Mouse (Mus musculus) embryonic facial prominence, embryonic 14.5 days (tissue): ENCODE measurements around the gene Ctsa. TPM values are rescaled to one million over a fixed set of nuclear protein-coding genes. Genes with fewer than 3 reads are reported as not detected.

Experiments used
- ATAC-seq: fragments of 200-750 bp; cut with Nextera tagmentation; 2 replicates; pipeline ENCODE4 v1.8.0; 2017; ENCODE audit warnings: low read depth, moderate number of reproducible peaks, moderate TSS enrichment
- DNase-seq: peaks from one replicate; pipeline ENCODE4 v3.0.0-alpha.2; 2015; ENCODE audit warnings: low spot score
- H3K27ac ChIP-seq: fragments of 300-500 bp; sonication (generic); replicated peaks from 2 replicates; pipeline ENCODE4 v1.5.1; 2014; ENCODE audit warnings: low read depth, mild to moderate bottlenecking, low read length, moderate library complexity
- H3K27me3 ChIP-seq: fragments of 300-500 bp; sonication (generic); replicated peaks from 2 replicates; pipeline ENCODE4 v1.6.1; 2014; ENCODE audit warnings: low read length; ENCODE audit not compliant: control insufficient read depth, insufficient read depth
- H3K36me3 ChIP-seq: fragments of 300-500 bp; sonication (generic); 2 replicates; pipeline ENCODE4 v1.6.1; 2014; ENCODE audit warnings: low read length, mixed read lengths; ENCODE audit not compliant: control insufficient read depth, insufficient read depth
- H3K4me1 ChIP-seq: fragments of 300-500 bp; sonication (generic); 2 replicates; pipeline ENCODE4 v1.6.1; 2014; ENCODE audit warnings: antibody characterized with exemption, low read length; ENCODE audit not compliant: control insufficient read depth, insufficient read depth
- H3K4me2 ChIP-seq: fragments of 300-500 bp; sonication (generic); 2 replicates; pipeline ENCODE4 v1.6.1; 2014; ENCODE audit warnings: low read depth, mild to moderate bottlenecking, low read length, moderate library complexity, mixed read lengths
- H3K4me3 ChIP-seq: fragments of 300-500 bp; sonication (generic); 2 replicates; pipeline ENCODE4 v1.5.1; 2014; ENCODE audit warnings: low read depth, mild to moderate bottlenecking, low read length
- H3K9ac ChIP-seq: fragments of 300-500 bp; sonication (generic); 2 replicates; pipeline ENCODE4 v1.6.1; 2014; ENCODE audit warnings: low read depth, mild to moderate bottlenecking, low read length, moderate library complexity, mixed read lengths
- H3K9me3 ChIP-seq: fragments of 300-500 bp; sonication (generic); 2 replicates; pipeline ENCODE4 v1.6.1; 2016; ENCODE audit warnings: low read length; ENCODE audit not compliant: control insufficient read depth
- WGBS: fragments of 180-500 bp; shearing (Covaris S2); extraction: QIAGEN DNeasy Blood & Tissue Kit; methylation state at CpG from one replicate; pipeline ENCODE4 v1.1.7; 2014; 5-methylcytosine and 5-hydroxymethylcytosine counted together
- polyA plus RNA-seq: library from polyadenylated mRNA; unstranded; fragments of >200 nt; fragmentation: Nextera tagmentation; extraction: Ambion mirVana; gene quantifications from 2 replicates; pipeline ENCODE4 v1.2.1, GENCODE M21; 2014

Ctsa gene
- polyA plus RNA-seq, 1 experiment from 2014 or later, result 140 TPM

DNA sequence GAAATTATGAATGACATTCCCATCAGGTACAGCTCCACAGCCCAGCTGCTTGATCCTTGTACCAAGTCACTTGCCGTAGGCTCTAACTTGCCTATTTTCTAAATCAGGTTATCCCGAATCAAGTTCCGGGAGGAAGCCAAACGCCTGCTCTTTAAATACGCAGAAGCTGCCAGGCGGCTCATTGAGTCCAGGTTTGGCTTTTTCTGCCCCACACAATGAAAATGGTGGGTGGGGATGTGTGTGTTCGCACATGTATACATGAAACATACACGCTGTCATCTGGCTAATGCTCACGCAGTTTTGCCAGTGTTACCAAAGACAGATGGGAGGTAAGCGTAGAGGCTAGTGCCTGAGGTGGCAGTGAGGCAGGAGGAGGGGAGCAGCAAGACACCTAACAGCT, 53.9 kb downstream of the Ctsa start:
- no peak overlapping the region for H3K4me3 ChIP-seq
- ATAC-seq (no peak), DNase-seq (no peak)
- no peaks in the 10 kb centered on the region for H3K27me3 ChIP-seq
- WGBS, result 89% methylated on average over 10 of the region's 10 CpGs
- no peak overlapping the region for H3K9ac ChIP-seq
- no peaks in the 10 kb centered on the region for H3K9me3 ChIP-seq
- peaks cover 87% of the 10 kb centered on the region for H3K36me3 ChIP-seq
- H3K4me1 ChIP-seq, result no peaks in the 10 kb centered on the region
- no peak overlapping the region for H3K27ac ChIP-seq
- H3K4me2 ChIP-seq, result no peak overlapping the region

DNA sequence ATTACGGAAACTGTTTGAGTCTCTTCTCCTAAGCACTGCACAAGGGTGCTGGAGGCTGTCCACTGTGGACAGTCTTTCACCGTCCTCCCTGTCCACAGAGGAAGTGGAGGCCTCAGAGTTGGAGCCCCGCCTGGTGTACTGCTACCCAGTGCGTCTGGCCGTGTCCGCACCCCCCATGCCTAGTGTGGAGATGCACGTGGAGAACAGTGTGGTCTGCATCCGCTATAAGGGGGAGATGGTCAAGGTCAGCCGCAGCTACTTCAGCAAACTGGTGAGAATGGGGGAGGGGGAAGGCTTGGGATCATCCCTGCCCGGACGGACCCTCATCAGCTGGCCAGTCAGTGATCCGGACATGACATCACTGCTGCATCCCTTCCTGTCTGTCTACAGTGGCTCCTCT, 56.3 kb downstream of the Ctsa start:
- peaks cover 97% of the 10 kb centered on the region for H3K36me3 ChIP-seq

DNA sequence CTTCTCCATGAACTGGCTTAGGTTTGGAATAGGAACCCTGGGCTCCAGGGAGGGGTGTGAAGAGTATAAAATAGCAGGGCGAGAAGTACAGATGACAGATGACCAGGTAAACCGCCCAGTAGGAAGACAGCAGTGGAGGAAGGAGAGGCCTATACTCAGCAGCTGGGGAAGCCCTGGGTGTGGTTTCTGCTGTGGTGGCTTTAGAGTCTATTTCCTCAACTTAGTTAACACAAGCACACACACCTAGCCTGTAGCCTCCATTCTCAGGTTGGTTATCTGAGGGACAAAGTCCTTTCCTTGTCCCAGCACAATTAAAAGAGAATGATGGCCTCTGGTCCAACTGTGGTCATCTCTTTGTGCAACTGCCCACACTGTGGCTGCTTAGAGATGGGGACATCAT, 57.3 kb downstream of the Ctsa start:
- Histone ChIP-seq H3K9ac (no peak overlapping the region), H3K4me1 (no peaks in the 10 kb centered on the region), H3K4me2 (no peak overlapping the region), H3K9me3 (no peaks in the 10 kb centered on the region), H3K27ac (no peak overlapping the region), H3K36me3 (peaks cover 97% of the 10 kb centered on the region), H3K27me3 (no peaks in the 10 kb centered on the region), H3K4me3 (no peak overlapping the region)
- no peak for ATAC-seq
- no peak for DNase-seq
- 84% methylated on average over 2 of the region's 2 CpGs for WGBS

More for the DNA sequence above, 56.3 kb downstream of the Ctsa start:
- Histone ChIP-seq H3K4me1 (no peaks in the 10 kb centered on the region), H3K9me3 (no peaks in the 10 kb centered on the region), H3K27ac (no peak overlapping the region), H3K9ac (no peak overlapping the region), H3K4me3 (no peak overlapping the region), H3K4me2 (no peak overlapping the region), H3K27me3 (no peaks in the 10 kb centered on the region)
- DNase-seq, result no peak
- 77% methylated on average over 12 of the region's 12 CpGs for WGBS
- no peak for ATAC-seq

Other genes with a start within 250 kb of the Ctsa start
- gene Wfdc6a, start 247.4 kb upstream of the Ctsa start, polyA plus RNA-seq, result 0.51 TPM in 1 of 2 replicates, not detected in the other
- not detected in 2 replicates for gene Eppin, start 239.3 kb upstream of the Ctsa start, polyA plus RNA-seq
- gene Wfdc6b, start 219.4 kb upstream of the Ctsa start, polyA plus RNA-seq, result not detected in 2 replicates
- gene Wfdc8, start 219.2 kb upstream of the Ctsa start, polyA plus RNA-seq, result 0.11 TPM in 1 of 2 replicates, not detected in the other
- gene Wfdc16, start 194.1 kb upstream of the Ctsa start, polyA plus RNA-seq, result not detected in 2 replicates
- 0.69 and 1.1 TPM in 2 replicates for gene Wfdc10, start 176.8 kb upstream of the Ctsa start, polyA plus RNA-seq
- gene Wfdc9, start 176.3 kb upstream of the Ctsa start, polyA plus RNA-seq, result not detected in 2 replicates
- gene Wfdc11, start 158.8 kb upstream of the Ctsa start, polyA plus RNA-seq, result not detected in 2 replicates
- 0.21 TPM in 1 of 2 replicates, not detected in the other for gene Wfdc13, start 147.8 kb upstream of the Ctsa start, polyA plus RNA-seq
- not detected in 2 replicates for gene Spint4, start 134.4 kb upstream of the Ctsa start, polyA plus RNA-seq
- gene Spint5, start 117.6 kb upstream of the Ctsa start, polyA plus RNA-seq, result not detected in 2 replicates
- 0.53 and 1.1 TPM in 2 replicates for gene Wfdc3, start 86.9 kb upstream of the Ctsa start, polyA plus RNA-seq
- 60.9 and 63.0 TPM in 2 replicates for gene Dnttip1, start 86.9 kb upstream of the Ctsa start, polyA plus RNA-seq
- gene Ube2c, start 63.0 kb upstream of the Ctsa start, polyA plus RNA-seq, result 229 and 276 TPM in 2 replicates
- 799 and 1,279 TPM in 2 replicates for gene Tnnc2, start 52.9 kb upstream of the Ctsa start, polyA plus RNA-seq
- 27.9 and 28.3 TPM in 2 replicates for gene Snx21, start 47.0 kb upstream of the Ctsa start, polyA plus RNA-seq
- 12.6 and 13.8 TPM in 2 replicates for gene Acot8, start 28.0 kb upstream of the Ctsa start, polyA plus RNA-seq
- 6.0 and 6.4 TPM in 2 replicates for gene Zswim3, start 27.8 kb upstream of the Ctsa start, polyA plus RNA-seq
- gene Zswim1, start 10.2 kb upstream of the Ctsa start, polyA plus RNA-seq, result 15.1 and 15.7 TPM in 2 replicates
- not detected in 2 replicates for gene Spata25, start 4.3 kb upstream of the Ctsa start, polyA plus RNA-seq
- gene Neurl2, start 583 bp downstream of the Ctsa start, polyA plus RNA-seq, result 8.3 and 9.1 TPM in 2 replicates
- 50.1 and 55.1 TPM in 2 replicates for gene Pltp, start 24.8 kb downstream of the Ctsa start, polyA plus RNA-seq
- gene Pcif1, start 46.4 kb downstream of the Ctsa start, polyA plus RNA-seq, result 56.9 and 62.8 TPM in 2 replicates
- 11.9 and 13.9 TPM in 2 replicates for gene Zfp335, start 78.9 kb downstream of the Ctsa start, polyA plus RNA-seq
- 33.7 and 52.0 TPM in 2 replicates for gene Mmp9, start 107.9 kb downstream of the Ctsa start, polyA plus RNA-seq
- 0.56 and 1.1 TPM in 2 replicates for gene Slc12a5, start 127.9 kb downstream of the Ctsa start, polyA plus RNA-seq
- gene Ncoa5, start 202.0 kb downstream of the Ctsa start, polyA plus RNA-seq, result 48.7 and 53.2 TPM in 2 replicates
- 4.2 and 6.4 TPM in 2 replicates for gene Cd40, start 222.8 kb downstream of the Ctsa start, polyA plus RNA-seq